Mouse (Mus musculus): ENCODE data around the gene Tada2b.

DNA sequence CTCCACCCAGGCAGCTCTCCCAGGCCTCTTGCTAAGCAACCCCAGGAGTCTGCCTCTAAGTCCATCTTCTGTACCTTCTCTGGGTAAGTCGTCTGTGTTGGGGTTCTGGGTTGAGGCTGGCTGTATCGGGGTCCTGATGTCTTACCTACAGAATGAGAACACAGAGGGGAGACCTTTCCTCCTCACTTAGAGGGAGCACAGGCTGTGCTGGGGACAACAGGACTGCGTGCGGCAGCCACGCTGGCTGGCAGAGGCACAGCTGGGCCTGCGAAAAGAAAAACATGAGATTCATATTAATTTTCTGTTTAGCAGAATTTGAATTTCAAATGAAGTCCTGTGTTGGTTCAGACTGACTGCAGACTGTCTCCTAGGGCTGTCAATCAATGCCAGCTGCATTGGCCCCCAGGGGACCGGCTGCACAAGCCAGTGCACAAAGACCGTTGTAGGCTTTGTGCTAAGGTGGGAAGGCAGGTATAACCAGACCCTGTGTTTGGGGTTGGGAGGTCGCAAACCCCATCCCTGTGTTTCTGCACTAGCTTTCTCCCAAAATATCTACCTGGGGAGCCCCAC lies 49.6 kb downstream of the Tada2b start:
- TF ChIP-seq CTCF (IDR thresholded peaks at IDR 0.05; ENCODE audit: low read depth, low read length) (no peak), GATA1 (IDR thresholded peaks at IDR 0.05; ENCODE audit: borderline replicate concordance, low read length) (no peak), TAL1 (conservative IDR thresholded peaks at IDR 0.05; ENCODE audit: low read depth, low read length) (no peak)
